Mouse (Mus musculus) liver (tissue): ENCODE data around the gene Olfr641.

ENCODE experiments used
- DNase-seq: peaks from one replicate; pipeline ENCODE4 v3.0.0-alpha.2; 2020; ENCODE audit warnings: mixed read lengths

The Olfr641 gene

GRCm38 (mm10) chr7:104035145-104035544, at the start of gene Olfr641:
Olfr641 (plus strand) TSS chr7:104035445.
- no peak for DNase-seq

GRCm38 (mm10) chr7:103998446-103998845, 36.8 kb upstream of the Olfr641 start, which contains the start of gene Olfr638:
Olfr638 (plus strand) TSS chr7:103998746.
- no peak for DNase-seq

- DNase-seq, result no peak
These were observed 36.1 kb upstream of the Olfr641 start for GRCm38 (mm10) chr7:103999124-103999523.

- no peak for DNase-seq
These were observed 18.0 kb upstream of the Olfr641 start, which contains the start of gene Olfr639 for GRCm38 (mm10) chr7:104017203-104017602. Olfr639 (minus strand) TSS chr7:104017303.

GRCm38 (mm10) chr7:104018953-104019352, 16.3 kb upstream of the Olfr641 start:
- no peak for DNase-seq

GRCm38 (mm10) chr7:104021651-104022050, 13.6 kb upstream of the Olfr641 start:
- DNase-seq, result no peak

GRCm38 (mm10) chr7:104025473-104025872, 9.8 kb upstream of the Olfr641 start, which contains the start of gene Olfr640:
Olfr640 (minus strand) TSS chr7:104025573.
- DNase-seq, result no peak

- DNase-seq, result no peak
These were observed 8.3 kb upstream of the Olfr641 start for GRCm38 (mm10) chr7:104026978-104027377.

- DNase-seq, result no peak
These were observed 15.5 kb downstream of the Olfr641 start for GRCm38 (mm10) chr7:104050745-104051144.

GRCm38 (mm10) chr7:104052566-104052965, 17.3 kb downstream of the Olfr641 start, which contains the start of gene Olfr642:
Olfr642 (minus strand) TSS chr7:104052666.
- DNase-seq, result no peak

- no peak for DNase-seq
These were observed 24.0 kb downstream of the Olfr641 start for GRCm38 (mm10) chr7:104059215-104059614.

GRCm38 (mm10) chr7:104061345-104061744, 26.1 kb downstream of the Olfr641 start, which contains the start of gene 4930516K23Rik:
4930516K23Rik (minus strand) TSS chr7:104061445.
- no peak for DNase-seq

- DNase-seq, result no peak
These were observed 36.5 kb downstream of the Olfr641 start, which contains the start of gene Olfr644 for GRCm38 (mm10) chr7:104071769-104072168. Olfr644 (minus strand) TSS chr7:104071869.

- DNase-seq, result no peak
These were observed 50.1 kb downstream of the Olfr641 start, which contains the start of gene Olfr645 for GRCm38 (mm10) chr7:104085365-104085764. Olfr645 (minus strand) TSS chr7:104085465.
